Mouse (Mus musculus) midbrain, embryonic 10.5 days (tissue): ENCODE measurements at regions not wholly inside any gene's neighbourhood (a gene's known extent, or its start where the extent isn't known, plus 50 kb on each side); places are given as distances from the start of the nearest gene placed in this dataset.

ENCODE experiments used
- DNase-seq: peaks from one replicate; pipeline ENCODE4 v3.0.0-alpha.2; 2017; ENCODE audit warnings: low spot score
- H3K27ac ChIP-seq: fragments of 300-500 bp; sonication (generic); replicated peaks from 2 replicates; pipeline ENCODE4 v1.5.1; 2016; ENCODE audit warnings: mild to moderate bottlenecking
- H3K27me3 ChIP-seq: fragments of 300-500 bp; sonication (generic); 2 replicates; pipeline ENCODE4 v1.6.1; 2016; ENCODE audit warnings: low read depth, mild to moderate bottlenecking; ENCODE audit not compliant: poor library complexity, severe bottlenecking
- H3K36me3 ChIP-seq: fragments of 300-500 bp; sonication (generic); 2 replicates; pipeline ENCODE4 v1.6.1; 2016; ENCODE audit warnings: mild to moderate bottlenecking, moderate library complexity
- H3K4me1 ChIP-seq: fragments of 300-500 bp; sonication (generic); 2 replicates; pipeline ENCODE4 v1.6.1; 2016
- H3K4me3 ChIP-seq: fragments of 300-500 bp; sonication (generic); 2 replicates; pipeline ENCODE4 v1.5.1; 2016; ENCODE audit warnings: mild to moderate bottlenecking, moderate library complexity
- H3K9me3 ChIP-seq: fragments of 300-500 bp; sonication (generic); replicated peaks from 2 replicates; pipeline ENCODE4 v1.6.1; 2016; ENCODE audit warnings: mild to moderate bottlenecking
- WGBS: fragments of 180-500 bp; shearing (Covaris S2); methylation state at CpG from one replicate; pipeline ENCODE4 v1.1.7; 2016; 5-methylcytosine and 5-hydroxymethylcytosine counted together

GRCm38 (mm10) chr15:5517244-5517966 lies 273.4 kb upstream of the Ptger4 start:
- no peak for DNase-seq
- Histone ChIP-seq H3K36me3 (no peaks in the 10 kb centered on the region), H3K9me3 (no peaks in the 10 kb centered on the region), H3K4me3 (no peak overlapping the region), H3K27ac (no peak overlapping the region), H3K4me1 (0 out of 2 replicates have a peak, but pooled peaks cover 2% of the 10 kb centered on the region), H3K27me3 (no peaks in the 10 kb centered on the region)
- 88% methylated on average over 10 of the region's 10 CpGs for WGBS

DNA sequence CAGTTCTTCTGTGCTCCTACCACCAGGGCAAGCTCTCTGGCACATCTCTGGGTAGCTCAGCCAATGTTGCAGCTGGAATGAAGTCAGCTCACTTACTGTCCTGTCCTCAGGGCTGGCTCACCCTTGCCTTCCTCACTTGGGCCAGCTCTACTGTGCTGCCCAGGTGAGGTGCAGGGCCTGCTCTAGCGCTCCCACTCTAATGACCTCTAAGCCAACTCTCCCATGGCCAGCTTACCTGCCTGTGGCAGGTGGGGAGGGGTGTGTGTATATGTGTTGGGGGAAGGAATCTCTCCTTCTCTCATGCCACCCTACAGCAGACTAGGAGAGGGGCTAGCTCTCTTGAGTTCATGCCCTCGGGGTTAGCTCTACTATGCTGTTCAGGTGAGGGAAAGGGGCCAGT lies 275.6 kb upstream of the Ptger4 start:
- H3K4me1 ChIP-seq: no peaks in the 10 kb centered on the region
- no peak for DNase-seq
- no peaks in the 10 kb centered on the region for H3K9me3 ChIP-seq
- H3K4me3 ChIP-seq: no peak overlapping the region
- H3K27me3 ChIP-seq: no peaks in the 10 kb centered on the region
- no peak overlapping the region for H3K27ac ChIP-seq
- no peaks in the 10 kb centered on the region for H3K36me3 ChIP-seq
- 88% methylated on average over 2 of the region's 2 CpGs for WGBS

DNA sequence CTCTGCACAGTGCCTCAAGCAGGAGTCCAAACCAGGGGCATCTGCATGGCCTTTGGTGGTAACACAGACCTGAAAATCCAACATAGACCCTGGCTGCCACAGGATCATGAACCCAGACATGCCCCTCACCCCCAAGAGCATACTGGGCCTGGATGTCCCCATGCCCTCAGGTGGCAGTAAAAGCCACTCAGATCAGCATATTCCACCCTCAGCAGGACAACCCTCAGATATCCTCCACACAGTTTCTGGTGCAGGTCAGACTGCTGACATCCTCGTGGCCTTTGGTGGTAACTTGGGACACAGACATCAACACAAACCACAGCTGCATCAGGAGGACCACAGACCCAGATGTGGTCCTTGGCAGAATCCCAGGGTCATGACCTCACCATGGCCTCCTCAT lies 276.0 kb upstream of the Ptger4 start:
- WGBS: 86% methylated on average over 1 of the region's 1 CpGs
- no peak for DNase-seq
- Histone ChIP-seq H3K27ac (no peak overlapping the region), H3K9me3 (no peaks in the 10 kb centered on the region), H3K27me3 (no peaks in the 10 kb centered on the region), H3K4me3 (no peak overlapping the region), H3K4me1 (no peaks in the 10 kb centered on the region), H3K36me3 (no peaks in the 10 kb centered on the region)

DNA sequence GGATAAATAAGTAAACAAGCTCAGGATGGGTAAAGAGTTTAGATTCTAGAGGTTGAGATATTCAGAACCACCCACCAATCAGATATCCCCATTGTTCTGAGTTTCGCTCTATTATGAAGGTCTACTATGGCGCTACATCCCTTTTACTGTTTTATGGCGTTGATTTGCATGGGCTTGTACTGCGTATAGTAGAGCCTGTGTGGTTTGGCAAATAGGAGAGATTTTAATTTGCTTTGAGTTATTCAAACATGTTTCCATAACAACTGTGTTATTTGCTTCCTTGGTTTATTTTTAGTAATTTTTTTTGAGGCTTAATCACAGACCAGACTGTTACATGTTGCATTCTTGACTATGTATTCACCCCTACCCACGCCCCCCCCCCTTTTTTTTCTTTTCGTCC lies 284.6 kb upstream of the Ptger4 start:
- H3K27me3 ChIP-seq: no peaks in the 10 kb centered on the region
- no peaks in the 10 kb centered on the region for H3K36me3 ChIP-seq
- 87% methylated on average over 6 of the region's 6 CpGs for WGBS
- no peaks in the 10 kb centered on the region for H3K4me1 ChIP-seq
- H3K9me3 ChIP-seq: no peaks in the 10 kb centered on the region
- H3K4me3 ChIP-seq: no peak overlapping the region
- no peak overlapping the region for H3K27ac ChIP-seq
- no peak for DNase-seq

- no peaks in the 10 kb centered on the region for H3K4me1 ChIP-seq
- no peak for DNase-seq
- no peak overlapping the region for H3K4me3 ChIP-seq
- no peaks in the 10 kb centered on the region for H3K27me3 ChIP-seq
- H3K36me3 ChIP-seq: no peaks in the 10 kb centered on the region
- no peak overlapping the region for H3K27ac ChIP-seq
- H3K9me3 ChIP-seq: no peaks in the 10 kb centered on the region
Measured at GRCm38 (mm10) chr15:5533656-5534055, 289.7 kb upstream of the Ptger4 start.

- DNase-seq: no peak
- H3K4me3 ChIP-seq: no peak overlapping the region
- no peaks in the 10 kb centered on the region for H3K27me3 ChIP-seq
- H3K27ac ChIP-seq: no peak overlapping the region
- no peaks in the 10 kb centered on the region for H3K36me3 ChIP-seq
- WGBS: 61% methylated on average over 2 of the region's 2 CpGs
- H3K4me1 ChIP-seq: no peaks in the 10 kb centered on the region
- no peaks in the 10 kb centered on the region for H3K9me3 ChIP-seq
Measured at GRCm38 (mm10) chr15:5537432-5537831, 293.4 kb upstream of the Ptger4 start.

DNA sequence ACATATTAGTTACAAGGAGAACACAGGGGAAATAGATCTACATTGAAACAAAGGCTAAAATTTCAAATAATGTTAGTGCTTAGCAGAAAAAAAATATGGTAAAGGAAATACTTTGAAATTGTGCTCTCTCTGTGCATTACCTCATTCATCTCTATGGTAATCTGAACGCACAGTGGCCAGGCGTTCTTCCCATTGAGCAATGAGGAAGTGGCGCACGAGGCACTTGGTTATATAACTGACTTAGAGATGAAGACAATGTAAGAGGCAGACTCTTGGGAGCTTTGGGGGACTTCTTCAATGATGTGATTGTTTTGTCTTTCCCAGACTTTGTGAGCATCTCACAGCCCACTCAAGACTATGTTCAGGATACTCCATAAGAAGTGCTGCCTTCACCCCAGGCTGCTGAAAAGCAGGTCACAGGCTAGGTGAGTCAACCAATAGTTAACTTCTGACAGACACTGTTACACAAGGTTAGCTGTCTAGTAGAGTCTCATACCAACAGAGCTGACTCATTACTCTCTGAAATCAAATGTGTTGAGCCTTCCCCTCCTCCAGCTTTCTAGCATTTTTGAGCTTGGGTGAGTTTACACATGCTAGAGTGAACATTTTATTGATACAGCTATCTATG lies 295.4 kb upstream of the Ptger4 start:
- H3K4me1 ChIP-seq: no peaks in the 10 kb centered on the region
- 94% methylated on average over 4 of the region's 4 CpGs for whole genome bisulfite sequencing

GRCm38 (mm10) chr15:5554526-5554925 lies 310.5 kb upstream of the Ptger4 start:
- H3K27me3 ChIP-seq: no peaks in the 10 kb centered on the region
- no peaks in the 10 kb centered on the region for H3K9me3 ChIP-seq
- H3K4me3 ChIP-seq: no peak overlapping the region
- no peaks in the 10 kb centered on the region for H3K36me3 ChIP-seq
- no peaks in the 10 kb centered on the region for H3K4me1 ChIP-seq
- no peak overlapping the region for H3K27ac ChIP-seq
- DNase-seq: no peak
- 81% methylated on average over 4 of the region's 4 CpGs for WGBS

More for the DNA sequence above, 295.4 kb upstream of the Ptger4 start:
- no peak overlapping the region for H3K4me3 ChIP-seq
- no peak overlapping the region for H3K27ac ChIP-seq
- H3K27me3 ChIP-seq: no peaks in the 10 kb centered on the region
- H3K9me3 ChIP-seq: no peaks in the 10 kb centered on the region
- DNase-seq: no peak
- no peaks in the 10 kb centered on the region for H3K36me3 ChIP-seq

DNA sequence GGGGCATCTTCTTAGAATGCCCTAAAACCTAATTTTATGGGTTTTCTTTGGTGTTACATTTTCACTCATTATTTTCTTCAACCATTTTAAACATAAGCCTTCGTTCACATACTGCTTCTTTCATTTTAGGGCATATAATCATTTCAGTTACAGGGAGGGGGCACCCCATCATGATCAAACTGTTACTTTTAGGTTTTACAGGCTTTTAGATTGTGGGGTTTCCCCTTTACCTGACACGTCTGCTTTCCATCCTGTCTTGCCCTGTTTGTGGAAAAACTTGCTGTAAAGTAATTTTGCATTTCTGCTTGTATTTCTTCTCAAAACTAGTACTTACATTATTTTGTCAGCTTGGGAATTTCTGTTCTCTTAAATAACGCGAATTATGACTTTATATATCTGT lies 310.9 kb upstream of the Ptger4 start:
- H3K36me3 ChIP-seq: no peaks in the 10 kb centered on the region
- no peaks in the 10 kb centered on the region for H3K27me3 ChIP-seq
- H3K9me3 ChIP-seq: no peaks in the 10 kb centered on the region
- no peak overlapping the region for H3K27ac ChIP-seq
- WGBS: 83% methylated on average over 4 of the region's 4 CpGs
- no peaks in the 10 kb centered on the region for H3K4me1 ChIP-seq
- no peak for DNase-seq
- H3K4me3 ChIP-seq: no peak overlapping the region

DNA sequence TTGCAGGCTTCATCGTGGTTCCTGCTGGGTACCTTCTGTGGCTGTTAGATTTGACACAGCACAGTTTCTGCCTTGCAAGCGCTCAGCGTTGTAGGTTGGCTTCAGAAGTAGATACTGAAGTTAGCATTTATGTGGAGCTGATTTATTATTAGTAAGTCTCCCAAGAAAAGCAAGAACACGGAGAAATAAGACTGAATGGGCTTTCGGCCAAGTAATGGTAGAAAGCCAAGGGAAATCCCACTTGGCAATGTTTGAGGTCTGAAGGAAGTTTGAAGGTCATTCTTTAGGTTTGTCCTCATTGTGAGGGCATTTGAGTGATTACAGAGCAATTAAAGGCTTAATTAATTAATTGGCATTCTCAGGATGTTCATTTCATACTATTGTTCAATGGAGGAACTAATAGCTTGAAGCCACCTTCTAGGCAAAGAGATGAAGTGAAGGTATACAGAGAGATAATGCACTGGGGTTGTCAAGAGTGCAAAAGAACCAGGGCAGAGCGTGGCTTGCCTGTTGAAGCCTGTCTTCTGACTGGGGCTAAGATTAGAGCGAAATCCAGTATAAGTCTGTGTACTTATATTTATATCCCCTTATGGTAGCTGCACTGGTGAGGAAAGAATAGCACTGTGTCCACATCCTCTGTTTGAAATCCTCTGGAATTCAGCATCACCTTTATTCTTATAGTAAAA lies 311.5 kb upstream of the Ptger4 start:
- no peaks in the 10 kb centered on the region for H3K9me3 ChIP-seq
- no peak overlapping the region for H3K27ac ChIP-seq
- no peak for DNase-seq
- no peak overlapping the region for H3K4me3 ChIP-seq
- WGBS: 93% methylated on average over 7 of the region's 7 CpGs
- H3K36me3 ChIP-seq: no peaks in the 10 kb centered on the region
- H3K4me1 ChIP-seq: no peaks in the 10 kb centered on the region
- H3K27me3 ChIP-seq: no peaks in the 10 kb centered on the region

DNA sequence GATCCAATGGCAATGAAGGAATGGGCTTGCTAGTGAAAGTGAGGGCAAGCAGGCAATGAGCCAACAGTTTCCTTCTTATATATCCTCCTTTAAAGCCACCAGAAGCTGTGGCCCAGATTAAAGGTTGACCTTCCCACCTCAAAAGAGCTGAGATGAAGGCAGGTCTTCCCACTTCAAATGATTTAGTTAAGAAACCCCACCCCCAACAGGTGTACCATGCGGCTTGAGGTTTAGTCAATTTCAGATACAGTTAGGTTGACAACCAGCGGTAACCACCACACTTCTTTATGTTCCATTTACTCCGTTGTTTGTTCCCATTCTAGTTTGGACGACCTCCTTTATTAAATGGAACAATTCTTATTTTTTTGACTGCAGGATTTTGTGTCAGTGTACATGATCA lies 317.8 kb upstream of the Ptger4 start:
- no peak for DNase-seq
- no peak overlapping the region for H3K4me3 ChIP-seq
- H3K4me1 ChIP-seq: no peaks in the 10 kb centered on the region
- WGBS: 93% methylated on average over 4 of the region's 4 CpGs
- no peaks in the 10 kb centered on the region for H3K9me3 ChIP-seq
- no peaks in the 10 kb centered on the region for H3K36me3 ChIP-seq
- no peak overlapping the region for H3K27ac ChIP-seq
- no peaks in the 10 kb centered on the region for H3K27me3 ChIP-seq

- H3K4me1 ChIP-seq: no peaks in the 10 kb centered on the region
- no peaks in the 10 kb centered on the region for H3K27me3 ChIP-seq
- DNase-seq: no peak
- H3K4me3 ChIP-seq: no peak overlapping the region
- H3K36me3 ChIP-seq: no peaks in the 10 kb centered on the region
- no peaks in the 10 kb centered on the region for H3K9me3 ChIP-seq
- H3K27ac ChIP-seq: no peak overlapping the region
Measured at GRCm38 (mm10) chr15:5574366-5574765, 330.4 kb upstream of the Ptger4 start.

DNA sequence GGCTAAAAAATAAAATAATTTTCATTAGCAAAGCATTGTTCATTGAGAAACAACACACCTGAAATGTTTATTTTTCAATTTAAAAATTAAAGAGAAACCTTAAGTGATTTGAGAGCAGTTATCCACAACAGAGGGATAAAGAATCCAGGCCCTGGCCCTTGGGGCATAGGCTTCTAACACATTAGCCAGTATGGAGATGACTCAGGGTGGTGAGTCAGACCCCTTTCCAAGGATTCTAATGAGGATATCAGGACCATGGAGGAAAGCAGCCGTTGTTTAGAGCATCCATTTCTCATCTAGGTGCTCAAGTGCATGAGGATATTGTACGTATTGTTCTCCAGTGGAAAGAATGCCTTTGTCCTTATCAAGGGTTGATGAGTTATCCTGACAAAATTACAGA lies 335.6 kb upstream of the Ptger4 start:
- no peak overlapping the region for H3K4me3 ChIP-seq
- no peak for DNase-seq
- no peaks in the 10 kb centered on the region for H3K36me3 ChIP-seq
- no peaks in the 10 kb centered on the region for H3K4me1 ChIP-seq
- WGBS: 86% methylated on average over 2 of the region's 2 CpGs
- no peaks in the 10 kb centered on the region for H3K9me3 ChIP-seq
- no peak overlapping the region for H3K27ac ChIP-seq
- no peaks in the 10 kb centered on the region for H3K27me3 ChIP-seq
